10 mouse cellular contexts compared by ENCODE assay signal in genomic region chr11:96902639-96903635, GRCm38 (mm10). TPM values are rescaled to one million over a fixed set of nuclear protein-coding genes. Genes with fewer than 3 reads are reported as not detected.
DNase-seq lines count a peak whose midpoint lies in the region; ATAC-seq and TF ChIP-seq lines count a peak whose summit lies in the region.
"Had no signal": no experiment of that assay in that cellular context is flagged by ENCODE, and none has a peak within 500 bp of the region (broad histone marks: within the 10 kb centered on the region; RNA-seq: fewer than 3 reads in every experiment).

No protein-coding gene starts in this region.

- no peak overlapping the region for H3K4me2 ChIP-seq in stomach, embryonic 14.5 days (replicated peaks; ENCODE audit: low read depth, low read length)
- H3K4me2 ChIP-seq in stomach, postnatal 0 days (replicated peaks; ENCODE audit: low read depth) = no peak overlapping the region
- peak overlapping the region; percentile 17; the same call in 1 of the 2 replicates for H3K4me2 ChIP-seq in hindbrain, embryonic 16.5 days (ENCODE audit: low read length)
- no peak overlapping the region for H3K4me2 ChIP-seq in neural tube, embryonic 11.5 days (ENCODE audit: low read depth)

- peak; percentile 32 for DNase-seq in gastrocnemius, adult 18-20 months (ENCODE audit: low spot score)
- no peak for DNase-seq in gastrocnemius, postnatal 25 days
- no peak for DNase-seq in stomach, postnatal 0 days (ENCODE audit: low spot score)
- peak; percentile 91 for DNase-seq in neural tube, embryonic 11.5 days (ENCODE audit: low spot score)
- no peak for DNase-seq in ovary, adult 18-20 months (ENCODE audit: low spot score)

- no peaks in the 10 kb centered on the region for H3K27me3 ChIP-seq in stomach, embryonic 14.5 days (ENCODE audit: control insufficient read depth, insufficient read depth, low read length)
- no peaks in the 10 kb centered on the region for H3K27me3 ChIP-seq in stomach, postnatal 0 days (ENCODE audit: control insufficient read depth, insufficient read depth, low read length)
- H3K27me3 ChIP-seq in hindbrain, embryonic 16.5 days (replicated peaks; ENCODE audit: control insufficient read depth, insufficient read depth, low read length) = no peaks in the 10 kb centered on the region
- H3K27me3 ChIP-seq in neural tube, embryonic 11.5 days (ENCODE audit: control insufficient read depth, insufficient read depth, low read length) = no peaks in the 10 kb centered on the region

- peaks cover 20% of the 10 kb centered on the region for H3K4me1 ChIP-seq in stomach, embryonic 14.5 days (ENCODE audit: control insufficient read depth, insufficient read depth, low read length)
- no peaks in the 10 kb centered on the region for H3K4me1 ChIP-seq in stomach, postnatal 0 days (replicated peaks; ENCODE audit: control insufficient read depth, insufficient read depth)
- peaks cover 43% of the 10 kb centered on the region for H3K4me1 ChIP-seq in hindbrain, embryonic 16.5 days (ENCODE audit: control insufficient read depth, insufficient read depth, low read depth, low read length)
- peaks cover 72% of the 10 kb centered on the region for H3K4me1 ChIP-seq in neural tube, embryonic 11.5 days (ENCODE audit: control insufficient read depth, insufficient read depth, low read length)

- no peak for TF ChIP-seq EP300 in stomach, postnatal 0 days (optimal IDR thresholded peaks at IDR 0.05)

- H3K4me3 ChIP-seq in stomach, embryonic 14.5 days (ENCODE audit: low read depth, low read length) = no peak overlapping the region
- no peak overlapping the region for H3K4me3 ChIP-seq in stomach, postnatal 0 days (ENCODE audit: low read depth, low read length)
- no peak overlapping the region for H3K4me3 ChIP-seq in hindbrain, embryonic 16.5 days (ENCODE audit: low read length)
- H3K4me3 ChIP-seq in neural tube, embryonic 11.5 days (ENCODE audit: low read depth, low read length) = no peak overlapping the region
- H3K4me3 ChIP-seq: erythroblast, embryonic 14.5 days; megakaryocyte, embryonic 14.5 days had no signal

- 0 out of 2 replicates have a peak, but pooled peaks have one; percentile 29 for ATAC-seq in stomach, embryonic 14.5 days (ENCODE audit: insufficient number of reproducible peaks, insufficient read depth, low FRiP score, low read depth)
- ATAC-seq in stomach, postnatal 0 days (ENCODE audit: low FRiP score, low TSS enrichment) = no peak; the same call in 1 of the 2 replicates
- ATAC-seq in hindbrain, embryonic 16.5 days = peak; percentile 88
- peak; percentile 81 for ATAC-seq in neural tube, embryonic 11.5 days (ENCODE audit: insufficient read depth, low FRiP score, low TSS enrichment)
- no peak for ATAC-seq in megakaryocyte, adult 5-6 weeks (ENCODE audit: poor library complexity, severe bottlenecking)

- 0 out of 2 replicates have a peak overlapping the region, but pooled peaks have one; percentile 52 for H3K27ac ChIP-seq in stomach, embryonic 14.5 days (ENCODE audit: low read length)
- no peak overlapping the region for H3K27ac ChIP-seq in stomach, postnatal 0 days (replicated peaks)
- peak overlapping the region; percentile 81 for H3K27ac ChIP-seq in hindbrain, embryonic 16.5 days (ENCODE audit: low read depth, low read length)
- H3K27ac ChIP-seq in neural tube, embryonic 11.5 days (ENCODE audit: low read depth, low read length) = peak overlapping the region; percentile 93

- H3K9ac ChIP-seq in stomach, embryonic 14.5 days (replicated peaks; ENCODE audit: low read depth, low read length) = no peak overlapping the region
- H3K9ac ChIP-seq in stomach, postnatal 0 days (ENCODE audit: low read length) = no peak overlapping the region
- H3K9ac ChIP-seq in hindbrain, embryonic 16.5 days (ENCODE audit: low read depth, low read length) = peak overlapping the region; percentile 50
- peak overlapping the region; percentile 27 for H3K9ac ChIP-seq in neural tube, embryonic 11.5 days (ENCODE audit: low read length)

- H3K36me3 ChIP-seq in stomach, embryonic 14.5 days (ENCODE audit: control insufficient read depth, insufficient read depth, low read length) = peaks cover under 1% of the 10 kb centered on the region; the same call in 1 of the 2 replicates
- H3K36me3 ChIP-seq in stomach, postnatal 0 days (ENCODE audit: control insufficient read depth, insufficient read depth, low read length) = peaks cover 8% of the 10 kb centered on the region; the same call in 1 of the 2 replicates
- H3K36me3 ChIP-seq in hindbrain, embryonic 16.5 days (ENCODE audit: control insufficient read depth, insufficient read depth, low read length) = peaks cover 2% of the 10 kb centered on the region; the same call in 1 of the 2 replicates
- H3K36me3 ChIP-seq in neural tube, embryonic 11.5 days (ENCODE audit: control insufficient read depth, insufficient read depth, low read length) = no peaks in the 10 kb centered on the region; the same call in 1 of the 2 replicates

- 12% methylated on average over 16 of the region's 16 CpGs for WGBS in stomach, embryonic 14.5 days
- WGBS in stomach, postnatal 0 days = 23% methylated on average over 16 of the region's 16 CpGs
- 10% methylated on average over 16 of the region's 16 CpGs for WGBS in hindbrain, embryonic 16.5 days
- 3% methylated on average over 16 of the region's 16 CpGs for WGBS in neural tube, embryonic 11.5 days

- TF ChIP-seq CTCF in stomach, postnatal 0 days (IDR thresholded peaks at IDR 0.05; ENCODE audit: low read depth) = no peak

- H3K9me3 ChIP-seq in stomach, embryonic 14.5 days (ENCODE audit: control insufficient read depth, low read depth, low read length) = no peaks in the 10 kb centered on the region
- no peaks in the 10 kb centered on the region for H3K9me3 ChIP-seq in stomach, postnatal 0 days (ENCODE audit: control insufficient read depth, low read length)
- H3K9me3 ChIP-seq in hindbrain, embryonic 16.5 days (ENCODE audit: control insufficient read depth, low read length) = no peaks in the 10 kb centered on the region
- H3K9me3 ChIP-seq in neural tube, embryonic 11.5 days (ENCODE audit: control insufficient read depth, low read length) = no peaks in the 10 kb centered on the region
- H3K9me3 ChIP-seq: megakaryocyte, embryonic 14.5 days had no signal

RNA-seq across cellular contexts. Expression of gene Cdk5rap3, which starts 13.4 kb away (rescaled TPM):
- total RNA-seq in gastrocnemius, adult 18-20 months (2021) = 10 to 100 TPM; 24.9 to 25.7 TPM
- total RNA-seq in gastrocnemius, postnatal 25 days (2021) = 10 to 100 TPM; 22.3 to 23.0 TPM
- 65.2 and 68.7 TPM in 2 replicates for polyA plus RNA-seq in stomach, embryonic 14.5 days (2014; fragmentation: Nextera tagmentation; extraction: Ambion mirVana)
- 61.7 and 64.9 TPM in 2 replicates for polyA plus RNA-seq in stomach, postnatal 0 days (2015; fragmentation: Nextera tagmentation; extraction: Ambion mirVana)
- 81.2 and 84.8 TPM in 2 replicates for polyA plus RNA-seq in hindbrain, embryonic 16.5 days (2015; fragmentation: Nextera tagmentation; extraction: Ambion mirVana)
- polyA plus RNA-seq in neural tube, embryonic 11.5 days (2014; fragmentation: Nextera tagmentation; extraction: Ambion mirVana) = 92.7 and 93.1 TPM in 2 replicates
- 17.5 and 21.1 TPM in 2 replicates for total RNA-seq in megakaryocyte, adult 5-6 weeks (2015)
- 23.9 and 37.3 TPM in 2 replicates for total RNA-seq in megakaryocyte, adult 5-6 weeks (2017)

RNA-seq across cellular contexts. Expression of gene Prr15l, which starts 25.0 kb away (rescaled TPM):
- not detected for total RNA-seq in gastrocnemius, adult 18-20 months (2021)
- not detected for total RNA-seq in gastrocnemius, postnatal 25 days (2021)
- polyA plus RNA-seq in stomach, embryonic 14.5 days (2014; fragmentation: Nextera tagmentation; extraction: Ambion mirVana) = 46.8 and 48.7 TPM in 2 replicates
- polyA plus RNA-seq in stomach, postnatal 0 days (2015; fragmentation: Nextera tagmentation; extraction: Ambion mirVana) = 112 and 116 TPM in 2 replicates
- 0.35 and 0.60 TPM in 2 replicates for polyA plus RNA-seq in hindbrain, embryonic 16.5 days (2015; fragmentation: Nextera tagmentation; extraction: Ambion mirVana)
- 0.57 and 0.78 TPM in 2 replicates for polyA plus RNA-seq in neural tube, embryonic 11.5 days (2014; fragmentation: Nextera tagmentation; extraction: Ambion mirVana)
- 0.07 TPM in 1 of 2 replicates, not detected in the other for total RNA-seq in megakaryocyte, adult 5-6 weeks (2015)
- 0.16 and 0.29 TPM in 2 replicates for total RNA-seq in megakaryocyte, adult 5-6 weeks (2017)

RNA-seq across cellular contexts. Expression of gene Pnpo, which starts 40.8 kb away (rescaled TPM):
- total RNA-seq in gastrocnemius, adult 18-20 months (2021) = 1 to 10 TPM; 7.6 to 9.0 TPM
- 1 to 10 TPM; 7.0 to 8.3 TPM for total RNA-seq in gastrocnemius, postnatal 25 days (2021)
- 25.2 and 26.5 TPM in 2 replicates for polyA plus RNA-seq in stomach, embryonic 14.5 days (2014; fragmentation: Nextera tagmentation; extraction: Ambion mirVana)
- polyA plus RNA-seq in stomach, postnatal 0 days (2015; fragmentation: Nextera tagmentation; extraction: Ambion mirVana) = 56.7 and 57.1 TPM in 2 replicates
- polyA plus RNA-seq in hindbrain, embryonic 16.5 days (2015; fragmentation: Nextera tagmentation; extraction: Ambion mirVana) = 36.2 and 37.3 TPM in 2 replicates
- polyA plus RNA-seq in neural tube, embryonic 11.5 days (2014; fragmentation: Nextera tagmentation; extraction: Ambion mirVana) = 24.0 and 26.2 TPM in 2 replicates
- 16.8 and 19.9 TPM in 2 replicates for total RNA-seq in megakaryocyte, adult 5-6 weeks (2015)
- 29.1 and 32.8 TPM in 2 replicates for total RNA-seq in megakaryocyte, adult 5-6 weeks (2017)

RNA-seq across cellular contexts. Expression of gene Copz2, which starts 53.3 kb away (rescaled TPM):
- total RNA-seq in gastrocnemius, adult 18-20 months (2021) = 10 to 100 TPM; 26.7 to 27.7 TPM
- total RNA-seq in gastrocnemius, postnatal 25 days (2021) = 10 to 100 TPM; 28.2 to 31.1 TPM
- 136 and 141 TPM in 2 replicates for polyA plus RNA-seq in stomach, embryonic 14.5 days (2014; fragmentation: Nextera tagmentation; extraction: Ambion mirVana)
- 84.7 and 95.1 TPM in 2 replicates for polyA plus RNA-seq in stomach, postnatal 0 days (2015; fragmentation: Nextera tagmentation; extraction: Ambion mirVana)
- polyA plus RNA-seq in hindbrain, embryonic 16.5 days (2015; fragmentation: Nextera tagmentation; extraction: Ambion mirVana) = 22.2 and 27.4 TPM in 2 replicates
- polyA plus RNA-seq in neural tube, embryonic 11.5 days (2014; fragmentation: Nextera tagmentation; extraction: Ambion mirVana) = 44.8 and 46.5 TPM in 2 replicates
- 2.0 and 4.2 TPM in 2 replicates for total RNA-seq in megakaryocyte, adult 5-6 weeks (2015)
- total RNA-seq in megakaryocyte, adult 5-6 weeks (2017) = 0.28 and 0.92 TPM in 2 replicates

Comparison
In these comparisons a context has a peak if more than half of its experiments do, and no peak if none do; other contexts are left out.
1. DNase-seq: peak in gastrocnemius, adult 18-20 months (single experiment) and neural tube, embryonic 11.5 days (single experiment); none in gastrocnemius, postnatal 25 days (single experiment), stomach, postnatal 0 days (single experiment) and ovary, adult 18-20 months (single experiment).
2. ATAC-seq: peak in stomach, embryonic 14.5 days (single experiment), hindbrain, embryonic 16.5 days (single experiment) and neural tube, embryonic 11.5 days (single experiment); none in stomach, postnatal 0 days (single experiment) and megakaryocyte, adult 5-6 weeks (single experiment).
3. H3K9ac ChIP-seq: peak in hindbrain, embryonic 16.5 days (single experiment) and neural tube, embryonic 11.5 days (single experiment); none in stomach, embryonic 14.5 days (single experiment) and stomach, postnatal 0 days (single experiment).
4. RNA of gene Prr15l, which starts 25.0 kb away (polyA plus RNA-seq): 112 to 116 TPM in stomach, postnatal 0 days and 46.8 to 48.7 TPM in stomach, embryonic 14.5 days; 0.57 to 0.78 TPM in neural tube, embryonic 11.5 days and 0.35 to 0.60 TPM in hindbrain, embryonic 16.5 days; every median in the first group is over 10 times any median in the second.